Mouse (Mus musculus) lung, postnatal 4 days (tissue): ENCODE results near the gene Slc25a41.
A peak's percentile ranks its signal among the peaks of the same experiment; 100 is the strongest.

ENCODE experiments used
- DNase-seq, 2 experiments: peaks; one replicate each; pipeline ENCODE4 v3.0.0; 2021

Slc25a41 gene

DNA sequence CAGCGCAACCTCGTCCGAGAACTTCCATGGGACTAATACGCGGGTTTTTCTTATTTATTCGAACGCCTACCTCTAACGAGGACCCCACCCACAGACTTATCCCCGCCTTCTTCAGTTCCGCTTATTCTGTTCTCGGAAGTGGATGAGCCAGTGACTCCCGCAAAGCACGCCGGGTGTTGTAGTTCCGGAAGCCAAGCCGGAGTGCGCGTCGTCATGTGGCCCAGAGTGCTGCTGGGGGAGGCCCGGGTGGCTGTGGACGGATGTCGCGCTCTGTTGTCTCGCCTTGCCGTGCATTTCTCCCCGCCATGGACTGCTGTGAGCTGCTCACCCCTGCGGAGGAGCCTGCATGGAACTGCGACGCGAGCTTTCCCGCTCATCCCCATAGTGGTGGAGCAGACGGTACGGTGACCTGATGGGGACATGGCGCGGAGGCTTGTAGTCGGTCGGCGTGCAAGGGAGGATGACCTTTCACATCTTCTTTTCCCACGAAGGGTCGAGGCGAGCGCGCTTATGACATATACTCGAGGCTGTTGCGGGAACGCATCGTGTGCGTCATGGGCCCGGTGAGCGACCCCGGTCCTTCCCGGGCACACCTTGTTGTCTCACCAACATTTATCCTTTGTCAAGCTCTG, 51.2 kb downstream of the Slc25a41 start, which contains the start of gene Clpp:
TSS of gene Clpp (plus strand) at position 191 of the 632 bp plus-strand sequence.
- peak; percentile 96 for DNase-seq

DNA sequence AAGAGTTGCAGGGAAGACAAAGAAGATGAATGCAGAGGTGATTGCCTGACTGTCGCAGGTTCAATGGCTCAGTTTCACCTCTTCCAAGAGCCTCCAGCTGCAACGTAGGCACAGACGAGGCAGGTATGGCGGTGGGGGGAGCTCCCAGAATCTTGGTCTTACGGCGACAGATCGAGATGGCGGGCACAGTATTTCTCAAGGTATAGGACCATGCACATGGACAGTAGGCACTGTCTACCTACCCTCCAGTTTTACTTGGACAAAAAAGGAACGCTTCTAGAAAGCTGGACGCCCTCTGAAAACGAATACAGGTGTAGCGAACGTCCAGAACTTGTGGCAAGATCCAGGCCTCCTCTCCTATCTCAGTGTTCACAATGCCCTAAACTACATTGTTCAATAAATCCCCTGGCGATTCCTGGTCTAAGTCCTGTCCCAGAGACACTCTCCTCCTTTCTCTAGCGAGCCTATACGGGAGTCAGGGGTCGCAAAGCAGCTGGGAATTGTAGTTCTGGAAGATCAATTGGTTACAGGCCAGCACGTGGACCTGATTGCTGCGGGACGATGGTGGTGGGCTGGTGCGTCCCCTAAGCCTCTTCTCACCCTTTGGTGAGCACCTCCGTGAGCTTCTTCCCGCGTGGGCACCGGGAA, 51.9 kb downstream of the Slc25a41 start:
- DNase-seq, result peak; percentile 19 to 82

DNA sequence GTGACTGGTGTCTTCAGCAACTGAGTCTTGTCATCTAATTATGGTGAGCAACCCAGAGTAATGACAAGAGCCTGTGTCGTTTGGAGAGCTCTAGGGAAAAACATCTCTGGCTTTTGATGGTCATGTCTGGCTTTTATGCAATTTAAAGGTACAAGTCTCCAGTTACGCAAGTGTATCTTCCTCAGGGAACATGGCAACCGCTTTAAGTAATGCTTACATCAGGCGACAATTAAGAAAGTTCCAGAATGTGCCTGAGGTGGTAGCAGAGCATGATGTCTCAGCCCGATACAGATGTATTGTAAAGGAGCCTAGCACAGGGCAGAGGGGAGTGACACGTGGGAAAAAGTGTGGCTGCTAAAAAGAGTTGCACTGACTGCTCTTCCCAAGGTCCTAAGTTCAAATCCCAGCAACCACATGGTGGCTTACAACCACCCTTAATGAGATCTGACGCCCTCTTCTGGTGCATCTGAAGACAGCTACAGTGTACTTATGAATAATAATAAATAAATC, 52.5 kb downstream of the Slc25a41 start:
- peak in 1 of 2 experiments; percentile 9 for DNase-seq

DNA sequence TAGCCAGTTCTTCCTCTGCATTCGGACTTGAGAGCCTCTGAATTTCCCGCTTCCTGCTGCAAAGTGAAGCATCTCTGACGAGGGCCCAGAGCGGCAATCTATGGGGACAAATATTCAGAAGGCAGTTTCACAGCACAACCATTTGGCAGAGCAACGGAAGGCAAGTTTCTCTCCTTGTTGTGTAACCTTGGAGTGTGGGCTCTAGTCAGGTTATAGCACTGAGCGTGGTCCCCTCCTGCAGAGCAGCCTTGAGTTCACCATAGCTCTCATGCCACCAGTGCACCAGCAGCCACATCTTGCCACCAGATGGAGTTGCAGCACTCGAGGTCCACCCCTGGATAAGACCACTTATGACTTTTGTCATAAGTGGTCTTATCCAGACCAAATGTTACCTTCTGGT, 53.0 kb downstream of the Slc25a41 start:
- DNase-seq, result peak in 1 of 2 experiments; percentile 18

DNA sequence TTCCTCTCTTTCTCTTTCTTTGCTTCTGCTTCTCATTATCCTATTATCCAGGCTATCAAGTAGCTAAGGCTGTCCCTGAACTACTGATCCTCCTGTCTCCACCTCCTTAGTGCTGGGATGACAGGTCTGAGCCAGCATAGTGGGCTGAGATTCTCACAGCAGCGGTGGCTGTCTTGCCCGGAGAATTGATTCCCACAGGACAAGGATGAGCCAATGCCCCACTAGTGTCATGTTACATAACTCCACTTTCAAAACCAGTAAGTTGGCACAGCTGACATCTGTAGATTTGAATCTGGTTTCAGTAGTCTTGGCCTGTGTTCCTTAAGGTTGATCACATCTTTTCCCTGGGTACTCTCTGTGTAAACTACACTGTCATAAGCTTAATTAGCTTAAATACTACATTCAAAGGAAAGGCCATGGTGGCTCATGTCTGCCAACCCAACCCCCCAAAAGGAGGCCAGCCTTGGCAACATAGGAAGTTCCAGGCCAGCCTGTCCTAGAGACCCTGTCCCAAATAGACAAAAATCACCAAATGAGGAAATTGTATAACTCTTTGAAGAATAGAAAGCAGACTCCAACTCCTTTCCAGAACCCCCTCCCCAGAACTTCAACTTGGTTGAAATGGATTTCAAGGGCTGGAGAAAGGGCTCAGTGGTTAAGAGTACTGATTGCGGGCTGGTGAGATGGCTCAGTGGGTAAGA, 55.2 kb downstream of the Slc25a41 start:
- DNase-seq, result peak in 1 of 2 experiments; percentile 5

DNA sequence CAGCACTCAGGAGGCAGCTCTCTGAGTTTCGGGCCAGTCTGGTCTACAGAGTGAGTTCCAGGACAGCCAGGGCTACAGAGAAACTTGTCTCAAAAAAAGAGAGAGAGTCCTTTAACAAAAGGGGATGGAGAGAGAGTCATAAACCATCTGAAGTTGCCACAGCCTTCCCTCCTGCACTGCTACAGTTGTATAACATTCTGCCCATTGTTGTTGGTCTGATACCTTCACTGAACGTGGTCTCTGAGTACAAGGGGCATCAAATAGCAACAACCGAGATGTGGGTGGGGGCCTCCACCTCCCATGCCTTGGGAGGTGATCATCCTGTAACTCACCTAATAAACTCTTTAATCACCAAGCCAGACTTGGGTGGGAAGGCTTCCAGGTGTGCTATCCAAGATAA, 55.8 kb downstream of the Slc25a41 start:
- peak in 1 of 2 experiments; percentile 4 for DNase-seq

DNA sequence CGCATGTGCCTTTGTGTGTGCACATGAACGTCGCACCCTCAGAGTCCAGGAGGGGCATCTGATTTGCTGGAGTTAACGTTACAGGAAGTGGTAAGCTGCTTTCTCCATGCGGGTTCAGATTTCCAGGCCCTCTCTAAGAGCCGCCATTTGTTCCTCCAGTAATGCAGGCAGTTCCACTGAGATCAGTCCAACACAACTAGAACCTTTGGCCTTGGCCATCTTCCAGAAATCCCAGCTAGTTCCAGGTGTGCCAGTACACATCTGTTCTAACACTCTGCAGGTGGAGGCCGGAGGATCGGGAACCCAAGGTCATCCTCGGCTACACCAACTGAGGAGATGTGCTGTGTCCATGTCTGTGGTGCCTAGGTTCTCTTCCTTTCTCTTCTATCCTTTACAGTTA, 56.6 kb downstream of the Slc25a41 start:
- peak in 1 of 2 experiments; percentile 17 for DNase-seq
